Mouse (Mus musculus): Measurements from ENCODE around the gene Fndc3b. TPM values are rescaled to one million over a fixed set of nuclear protein-coding genes. Genes with fewer than 3 reads are reported as not detected.

Fndc3b gene
- polyA plus RNA-seq, 1 experiment from 2014 or later, result 11.3 TPM

DNA sequence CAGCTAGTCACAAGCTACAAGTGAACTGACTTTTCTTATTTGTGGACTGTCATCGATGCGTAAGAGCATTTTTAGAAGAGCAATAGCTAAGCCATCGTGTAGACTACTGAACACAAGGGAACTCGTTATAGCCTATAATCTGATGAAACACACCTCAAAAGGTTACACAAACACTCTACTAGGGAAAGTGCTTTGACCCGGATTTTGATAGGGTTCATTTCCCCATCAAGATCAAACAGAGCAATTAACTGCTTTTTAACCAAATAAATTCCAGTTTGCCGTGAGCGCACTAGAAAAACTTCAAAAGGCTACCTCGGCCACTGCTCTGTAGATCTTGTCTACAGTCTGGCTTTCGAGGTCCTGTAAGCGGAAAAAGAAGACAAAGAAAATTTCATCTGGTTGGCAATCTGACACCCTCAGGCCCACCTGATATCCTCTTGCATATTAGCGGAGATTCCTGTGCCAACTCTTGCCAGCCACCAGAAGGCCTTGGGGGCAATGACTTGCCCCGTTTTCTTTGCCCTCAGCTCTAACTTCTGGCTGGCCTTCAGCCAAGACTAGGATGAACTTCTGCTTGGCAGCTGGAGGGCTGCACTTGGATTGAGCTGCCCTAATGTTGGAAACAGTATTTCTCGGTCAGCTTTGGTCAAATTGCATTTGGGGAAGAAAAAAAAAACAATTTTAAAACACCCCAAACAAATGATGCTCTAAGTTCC, 107.0 kb downstream of the Fndc3b start:
- Histone ChIP-seq H3K27me3 (ENCODE audit: control insufficient read depth, insufficient read depth, low read length) (no peaks in the 10 kb centered on the region), H3K36me3 (replicated peaks; ENCODE audit: control insufficient read depth, insufficient read depth) (no peaks in the 10 kb centered on the region), H3K4me3 (replicated peaks; ENCODE audit: low read length) (no peak overlapping the region), H3K9me3 (ENCODE audit: control insufficient read depth, low read length) (no peaks in the 10 kb centered on the region), H3K27ac (no peak overlapping the region), H3K9ac (no peak overlapping the region), H3K4me1 (replicated peaks; ENCODE audit: control insufficient read depth, insufficient read depth, low read length) (peaks cover 8% of the 10 kb centered on the region; the same call in 1 of the 2 replicates), H3K4me2 (replicated peaks) (no peak overlapping the region)
- ATAC-seq (ENCODE audit: low FRiP score) (no peak), DNase-seq (ENCODE audit: low spot score) (no peak)
- WGBS, result 78% methylated on average over 13 of the region's 13 CpGs

DNA sequence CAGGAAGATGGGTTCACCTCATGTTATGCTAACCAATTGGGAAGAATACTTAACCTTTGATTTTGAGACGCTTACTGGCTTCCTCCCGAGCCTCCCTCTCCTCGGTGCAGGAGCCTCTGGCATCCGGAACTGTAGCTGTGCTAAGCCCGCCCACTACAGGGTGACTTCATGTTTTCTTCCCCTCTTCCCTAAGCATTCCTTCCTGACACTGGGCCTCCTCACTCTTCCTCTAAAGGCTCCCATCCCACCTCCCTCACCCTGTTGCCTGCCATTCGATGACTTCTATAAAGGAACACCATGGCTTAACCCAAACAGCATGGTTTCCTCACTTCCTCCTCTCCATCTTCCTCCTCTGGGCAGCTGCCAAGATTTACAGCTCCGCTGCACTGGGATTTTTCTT, 110.5 kb downstream of the Fndc3b start:
- no peak overlapping the region for H3K27ac ChIP-seq
- no peaks in the 10 kb centered on the region for H3K36me3 ChIP-seq (replicated peaks; ENCODE audit: control insufficient read depth, insufficient read depth)
- peaks cover 3% of the 10 kb centered on the region; the same call in 1 of the 2 replicates for H3K4me1 ChIP-seq (replicated peaks; ENCODE audit: control insufficient read depth, insufficient read depth, low read length)
- no peak for ATAC-seq (ENCODE audit: low FRiP score)
- WGBS, result 66% methylated on average over 7 of the region's 7 CpGs
- no peak for DNase-seq (ENCODE audit: low spot score)
- no peaks in the 10 kb centered on the region for H3K9me3 ChIP-seq (ENCODE audit: control insufficient read depth, low read length)
- no peak overlapping the region for H3K4me2 ChIP-seq (replicated peaks)
- H3K4me3 ChIP-seq (replicated peaks; ENCODE audit: low read length), result no peak overlapping the region
- H3K9ac ChIP-seq, result no peak overlapping the region
- H3K27me3 ChIP-seq (ENCODE audit: control insufficient read depth, insufficient read depth, low read length), result no peaks in the 10 kb centered on the region

DNA sequence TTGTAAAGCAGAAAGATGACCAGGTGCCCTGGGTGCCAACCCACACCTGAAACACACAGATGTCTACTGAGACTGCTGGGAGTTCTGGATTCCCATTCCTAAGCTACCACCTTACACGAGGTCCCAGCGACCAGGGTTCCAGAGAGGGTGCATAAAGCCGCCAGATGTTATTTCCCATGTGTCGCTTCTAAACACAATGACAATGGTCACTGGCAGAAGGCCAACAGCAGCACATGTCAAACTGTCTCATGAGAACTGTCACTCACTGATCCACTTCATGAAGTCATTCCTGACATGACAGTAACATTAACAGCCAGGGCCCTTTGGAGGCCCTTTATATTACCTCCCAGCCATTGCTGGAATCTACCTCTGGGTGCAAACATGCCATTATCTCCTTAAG, 110.9 kb downstream of the Fndc3b start:
- no peak overlapping the region for H3K27ac ChIP-seq
- no peaks in the 10 kb centered on the region for H3K36me3 ChIP-seq (replicated peaks; ENCODE audit: control insufficient read depth, insufficient read depth)
- H3K9me3 ChIP-seq (ENCODE audit: control insufficient read depth, low read length), result no peaks in the 10 kb centered on the region
- no peak overlapping the region for H3K9ac ChIP-seq
- no peak for ATAC-seq (ENCODE audit: low FRiP score)
- no peak for DNase-seq (ENCODE audit: low spot score)
- H3K27me3 ChIP-seq (ENCODE audit: control insufficient read depth, insufficient read depth, low read length), result no peaks in the 10 kb centered on the region
- H3K4me1 ChIP-seq (replicated peaks; ENCODE audit: control insufficient read depth, insufficient read depth, low read length), result peaks cover 3% of the 10 kb centered on the region; the same call in 1 of the 2 replicates
- 58% methylated on average over 4 of the region's 4 CpGs for WGBS
- H3K4me2 ChIP-seq (replicated peaks), result no peak overlapping the region
- H3K4me3 ChIP-seq (replicated peaks; ENCODE audit: low read length), result no peak overlapping the region

DNA sequence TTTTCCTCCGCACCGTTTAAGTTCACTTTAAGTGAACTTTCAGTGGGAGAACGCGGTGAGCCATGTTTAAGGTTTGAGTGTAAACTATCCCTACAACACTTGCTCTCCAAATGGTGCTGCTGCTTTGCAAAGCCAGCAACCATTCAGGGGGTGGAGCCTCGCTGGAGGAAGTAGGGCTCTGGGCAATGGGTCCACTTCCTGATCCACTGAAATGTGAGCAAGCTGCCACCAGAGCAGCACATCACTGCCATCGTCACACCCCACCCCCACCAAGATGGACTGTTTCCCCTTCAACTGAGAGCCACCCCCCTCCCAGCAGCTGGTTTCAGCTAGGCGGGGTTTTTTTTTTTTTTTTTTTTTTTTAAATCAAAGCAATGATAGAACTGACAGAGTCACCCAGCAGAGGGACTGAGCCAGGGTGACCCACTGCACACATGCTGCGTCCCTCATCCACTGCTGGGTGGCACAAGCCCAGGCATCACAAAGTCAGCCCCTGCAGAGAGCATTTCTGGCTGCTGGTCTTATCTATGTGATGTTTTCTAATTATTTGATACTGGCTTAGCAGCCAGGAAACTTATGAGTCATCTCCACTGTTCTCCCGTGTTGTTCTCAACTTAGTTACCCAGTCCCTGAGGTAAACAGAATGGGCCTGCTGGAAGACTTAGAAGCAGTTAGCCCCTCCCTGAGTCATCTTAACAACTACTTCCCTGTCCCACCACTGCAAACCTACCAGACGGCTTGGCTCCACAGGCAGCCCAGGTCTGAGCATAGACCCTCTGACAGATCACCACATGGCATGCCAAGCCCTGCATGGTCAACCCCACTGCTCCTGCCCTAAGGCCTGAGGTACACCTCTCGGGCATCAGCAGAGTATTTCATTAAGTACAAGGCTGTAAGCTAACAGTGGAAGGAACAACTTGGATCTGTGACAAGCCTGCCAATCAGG, 112.4 kb downstream of the Fndc3b start:
- H3K4me2 ChIP-seq (replicated peaks), result no peak overlapping the region
- no peak overlapping the region for H3K27ac ChIP-seq
- no peaks in the 10 kb centered on the region for H3K27me3 ChIP-seq (ENCODE audit: control insufficient read depth, insufficient read depth, low read length)
- DNase-seq (ENCODE audit: low spot score), result no peak
- ATAC-seq (ENCODE audit: low FRiP score), result peak; percentile 48; the same call in 1 of the 2 replicates
- H3K4me1 ChIP-seq (replicated peaks; ENCODE audit: control insufficient read depth, insufficient read depth, low read length), result peaks cover 3% of the 10 kb centered on the region; the same call in 1 of the 2 replicates
- no peaks in the 10 kb centered on the region for H3K36me3 ChIP-seq (replicated peaks; ENCODE audit: control insufficient read depth, insufficient read depth)
- H3K9me3 ChIP-seq (ENCODE audit: control insufficient read depth, low read length), result no peaks in the 10 kb centered on the region
- H3K4me3 ChIP-seq (replicated peaks; ENCODE audit: low read length), result no peak overlapping the region
- 90% methylated on average over 11 of the region's 11 CpGs for WGBS
- H3K9ac ChIP-seq, result no peak overlapping the region

DNA sequence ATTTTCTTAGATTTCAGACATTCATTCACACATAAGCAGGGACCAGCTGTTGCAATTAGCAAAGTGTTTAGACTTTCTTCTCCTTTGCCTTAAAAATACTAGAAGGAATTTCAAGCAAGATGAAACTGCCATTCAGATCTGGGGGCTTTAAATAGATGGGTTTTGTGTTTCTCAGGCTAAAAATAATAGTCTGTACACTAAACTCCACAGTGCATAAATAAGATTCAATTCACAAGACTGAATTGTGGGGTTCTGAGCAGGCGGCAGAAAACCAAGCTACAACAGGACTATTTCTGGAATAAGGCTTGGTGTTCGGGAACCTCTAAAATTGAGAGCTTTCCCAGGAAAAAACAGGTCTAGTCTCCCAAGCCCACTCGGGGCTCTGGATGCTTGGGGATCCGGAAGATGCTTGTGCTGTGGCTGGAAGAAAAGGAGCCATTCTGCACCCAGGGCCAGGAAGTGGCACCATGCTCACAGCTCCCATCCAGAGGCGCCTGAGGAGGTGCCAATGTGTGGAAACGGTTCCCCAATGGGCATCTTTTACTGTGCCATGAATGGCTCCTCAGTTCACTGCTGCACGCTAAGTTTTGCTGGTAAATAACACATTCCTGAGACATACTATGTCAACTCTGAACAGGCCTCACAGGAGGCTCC, 117.5 kb downstream of the Fndc3b start:
- no peak for DNase-seq (ENCODE audit: low spot score)
- H3K27me3 ChIP-seq (ENCODE audit: control insufficient read depth, insufficient read depth, low read length), result no peaks in the 10 kb centered on the region
- H3K4me1 ChIP-seq (replicated peaks; ENCODE audit: control insufficient read depth, insufficient read depth, low read length), result 0 out of 2 replicates have a peak, but pooled peaks cover 3% of the 10 kb centered on the region
- WGBS, result 86% methylated on average over 7 of the region's 7 CpGs
- no peaks in the 10 kb centered on the region for H3K9me3 ChIP-seq (ENCODE audit: control insufficient read depth, low read length)
- H3K27ac ChIP-seq, result no peak overlapping the region
- no peak overlapping the region for H3K9ac ChIP-seq
- no peaks in the 10 kb centered on the region for H3K36me3 ChIP-seq (replicated peaks; ENCODE audit: control insufficient read depth, insufficient read depth)
- ATAC-seq (ENCODE audit: low FRiP score), result no peak
- no peak overlapping the region for H3K4me3 ChIP-seq (replicated peaks; ENCODE audit: low read length)
- H3K4me2 ChIP-seq (replicated peaks), result no peak overlapping the region

DNA sequence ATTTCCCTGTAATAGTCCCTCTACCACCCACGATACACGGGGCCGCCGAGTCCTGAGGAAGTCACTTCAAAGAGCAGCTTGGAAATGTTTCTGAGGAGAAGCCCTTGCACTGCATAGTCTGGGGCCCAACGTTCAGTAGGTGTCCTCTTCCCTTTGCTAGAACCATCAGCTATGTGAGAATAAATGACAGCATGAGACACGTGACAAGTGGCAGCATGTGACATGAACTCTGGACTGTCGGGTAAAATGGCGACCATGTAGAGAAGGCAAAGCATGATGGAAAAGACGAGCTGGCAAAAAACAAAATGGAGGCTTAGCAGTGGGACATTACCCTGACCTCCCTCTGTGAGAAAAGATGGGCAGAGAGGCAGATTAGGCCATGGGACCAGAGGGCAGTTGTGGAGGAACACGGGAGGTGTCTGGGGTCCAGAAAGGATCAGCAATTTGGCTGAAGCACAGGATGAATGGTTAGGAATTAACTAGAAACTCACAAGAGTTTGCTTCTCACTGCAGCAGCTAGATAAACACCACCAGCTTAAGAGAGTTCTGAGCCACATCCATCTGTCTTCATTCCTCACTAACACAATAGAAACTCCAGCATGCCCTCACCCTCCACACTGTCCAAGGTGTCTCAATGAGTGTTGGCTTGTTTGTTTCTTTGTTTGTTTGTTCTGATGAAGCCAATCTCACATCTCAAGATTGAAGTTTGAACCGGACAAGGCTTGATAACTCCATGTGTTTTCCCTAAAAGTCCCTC, 118.2 kb downstream of the Fndc3b start:
- Histone ChIP-seq H3K4me3 (replicated peaks; ENCODE audit: low read length) (no peak overlapping the region), H3K27ac (no peak overlapping the region), H3K9me3 (ENCODE audit: control insufficient read depth, low read length) (no peaks in the 10 kb centered on the region), H3K9ac (no peak overlapping the region), H3K36me3 (replicated peaks; ENCODE audit: control insufficient read depth, insufficient read depth) (no peaks in the 10 kb centered on the region), H3K27me3 (ENCODE audit: control insufficient read depth, insufficient read depth, low read length) (no peaks in the 10 kb centered on the region), H3K4me2 (replicated peaks) (no peak overlapping the region), H3K4me1 (replicated peaks; ENCODE audit: control insufficient read depth, insufficient read depth, low read length) (0 out of 2 replicates have a peak, but pooled peaks cover 3% of the 10 kb centered on the region)
- DNase-seq (ENCODE audit: low spot score), result no peak
- 85% methylated on average over 11 of the region's 11 CpGs for WGBS
- no peak for ATAC-seq (ENCODE audit: low FRiP score)

DNA sequence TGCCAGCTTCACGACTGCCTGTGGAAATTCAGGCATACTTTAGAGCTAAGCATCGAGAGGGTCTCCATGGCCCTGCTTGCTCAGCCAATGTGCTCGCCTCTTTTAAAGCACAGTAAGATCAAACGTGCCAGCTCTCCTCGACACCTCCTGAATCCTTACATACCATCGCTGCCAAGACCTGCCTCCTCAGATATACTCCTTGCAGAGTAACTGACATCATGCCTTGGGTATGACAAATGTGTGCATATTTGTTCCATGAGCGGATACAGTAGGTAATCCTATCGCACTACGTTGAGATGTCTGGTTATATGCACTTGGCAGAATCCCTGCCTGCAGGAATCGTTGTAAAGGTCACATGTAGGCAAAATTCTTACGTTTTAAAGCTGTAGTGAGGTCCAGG, 120.3 kb downstream of the Fndc3b start:
- no peaks in the 10 kb centered on the region for H3K9me3 ChIP-seq (ENCODE audit: control insufficient read depth, low read length)
- DNase-seq (ENCODE audit: low spot score) (no peak), ATAC-seq (ENCODE audit: low FRiP score) (no peak)
- H3K4me2 ChIP-seq (replicated peaks), result no peak overlapping the region
- 81% methylated on average over 11 of the region's 11 CpGs for whole genome bisulfite sequencing
- no peaks in the 10 kb centered on the region for H3K4me1 ChIP-seq (replicated peaks; ENCODE audit: control insufficient read depth, insufficient read depth, low read length)
- H3K36me3 ChIP-seq (replicated peaks; ENCODE audit: control insufficient read depth, insufficient read depth), result no peaks in the 10 kb centered on the region
- no peak overlapping the region for H3K4me3 ChIP-seq (replicated peaks; ENCODE audit: low read length)
- H3K9ac ChIP-seq, result no peak overlapping the region
- H3K27me3 ChIP-seq (ENCODE audit: control insufficient read depth, insufficient read depth, low read length), result no peaks in the 10 kb centered on the region
- H3K27ac ChIP-seq, result no peak overlapping the region

DNA sequence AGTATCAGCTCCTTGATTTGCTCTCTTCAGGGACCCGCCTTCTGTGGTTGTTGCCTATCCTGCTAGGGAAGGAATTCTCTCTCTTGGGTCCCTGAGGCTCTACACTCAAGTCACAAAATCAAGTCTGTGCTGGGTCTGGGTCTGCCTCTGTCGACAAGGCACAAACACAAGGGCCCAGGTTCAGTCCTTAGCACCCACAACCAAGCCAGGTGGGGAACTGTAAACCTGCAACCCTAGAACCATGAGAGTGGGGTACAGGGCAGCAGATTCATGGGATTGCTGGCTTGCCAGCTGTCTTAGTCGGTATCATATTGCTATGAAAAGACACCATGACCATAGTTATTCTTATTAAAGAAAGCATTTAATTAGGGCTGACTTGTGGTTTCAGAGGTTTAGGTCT, 121.8 kb downstream of the Fndc3b start:
- no peak overlapping the region for H3K4me3 ChIP-seq (replicated peaks; ENCODE audit: low read length)
- ATAC-seq (ENCODE audit: low FRiP score) (no peak), DNase-seq (ENCODE audit: low spot score) (no peak)
- no peaks in the 10 kb centered on the region for H3K9me3 ChIP-seq (ENCODE audit: control insufficient read depth, low read length)
- H3K36me3 ChIP-seq (replicated peaks; ENCODE audit: control insufficient read depth, insufficient read depth), result no peaks in the 10 kb centered on the region
- no peak overlapping the region for H3K4me2 ChIP-seq (replicated peaks)
- WGBS, result 91% methylated on average over 3 of the region's 3 CpGs
- no peaks in the 10 kb centered on the region for H3K27me3 ChIP-seq (ENCODE audit: control insufficient read depth, insufficient read depth, low read length)
- H3K9ac ChIP-seq, result no peak overlapping the region
- H3K4me1 ChIP-seq (replicated peaks; ENCODE audit: control insufficient read depth, insufficient read depth, low read length), result no peaks in the 10 kb centered on the region
- H3K27ac ChIP-seq, result no peak overlapping the region
